Mouse (Mus musculus) liver, embryonic 14.5 days (tissue): ENCODE data around the gene Car11.

ENCODE experiments used
- CTCF ChIP-seq: IDR thresholded peaks from 2 replicates; pipeline ENCODE4 v1.5.1; 2016; ENCODE audit warnings: antibody characterized with exemption, low read depth, control low read depth
- EP300 ChIP-seq: IDR thresholded peaks from 2 replicates; pipeline ENCODE4 v1.6.1; 2016; ENCODE audit warnings: antibody characterized with exemption, low read depth

DNA sequence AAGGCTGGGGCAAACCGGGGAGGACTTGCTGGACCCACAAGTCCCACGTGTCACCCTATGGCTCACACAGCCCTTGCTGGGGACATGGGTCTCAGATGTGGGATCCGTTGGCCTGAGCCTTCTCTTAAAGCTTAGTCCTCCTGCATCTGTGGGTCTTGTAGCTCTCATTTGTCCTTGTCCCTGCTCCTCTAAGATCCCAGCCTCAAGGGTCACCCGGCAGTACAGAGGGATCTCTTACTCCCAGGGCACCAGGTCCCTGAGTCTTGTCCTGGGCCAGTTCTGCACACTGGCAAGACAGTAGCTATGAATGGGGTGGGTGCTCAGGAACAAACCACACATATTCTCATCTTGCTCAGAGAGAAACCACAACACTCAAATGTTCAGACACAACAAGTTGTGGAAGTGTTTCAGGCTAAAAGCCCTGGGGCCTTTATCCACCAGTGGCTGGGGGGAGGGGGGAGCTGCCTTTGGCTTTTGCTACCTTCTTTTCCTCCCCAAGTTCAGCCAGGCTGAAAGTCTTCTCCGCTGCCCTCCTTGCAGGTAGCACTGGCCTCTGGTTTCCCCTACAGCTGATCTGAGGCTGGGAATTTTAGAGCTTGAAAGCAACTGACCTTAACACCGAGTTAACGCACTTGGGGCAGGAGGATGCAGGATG lies 16.1 kb upstream of the Car11 start, which contains the start of gene Ntn5:
- no peak for TF ChIP-seq CTCF
- TF ChIP-seq EP300, result no peak
